Mouse (Mus musculus) stomach, postnatal 0 days (tissue): Measurements from ENCODE around the gene Fes. TPM values are rescaled to one million over a fixed set of nuclear protein-coding genes. Genes with fewer than 3 reads are reported as not detected.

Experiments
- ATAC-seq: fragments of 200-750 bp; cut with Nextera tagmentation; 2 replicates; pipeline ENCODE4 v1.8.0; 2017; ENCODE audit not compliant: low FRiP score, low TSS enrichment
- DNase-seq: peaks from one replicate; pipeline ENCODE4 v3.0.0-alpha.2; 2016; ENCODE audit warnings: low spot score
- H3K27ac ChIP-seq: fragments of 300-500 bp; sonication (generic); replicated peaks from 2 replicates; pipeline ENCODE4 v1.5.1; 2014; ENCODE audit warnings: mild to moderate bottlenecking, control low read depth
- H3K27me3 ChIP-seq: fragments of 300-500 bp; sonication (generic); 2 replicates; pipeline ENCODE4 v1.6.1; 2014; ENCODE audit warnings: low read length; ENCODE audit not compliant: control insufficient read depth, insufficient read depth
- H3K36me3 ChIP-seq: fragments of 300-500 bp; sonication (generic); 2 replicates; pipeline ENCODE4 v1.6.1; 2014; ENCODE audit warnings: low read length, mixed read lengths; ENCODE audit not compliant: control insufficient read depth, insufficient read depth
- H3K4me1 ChIP-seq: fragments of 300-500 bp; sonication (generic); replicated peaks from 2 replicates; pipeline ENCODE4 v1.6.1; 2014; ENCODE audit warnings: antibody characterized with exemption; ENCODE audit not compliant: control insufficient read depth, insufficient read depth
- H3K4me2 ChIP-seq: fragments of 300-500 bp; sonication (generic); replicated peaks from 2 replicates; pipeline ENCODE4 v1.6.1; 2014; ENCODE audit warnings: low read depth, mild to moderate bottlenecking, control low read depth, moderate library complexity
- H3K4me3 ChIP-seq: fragments of 300-500 bp; sonication (generic); 2 replicates; pipeline ENCODE4 v1.5.1; 2014; ENCODE audit warnings: low read depth, low read length, control low read depth
- H3K9ac ChIP-seq: fragments of 300-500 bp; sonication (generic); 2 replicates; pipeline ENCODE4 v1.6.1; 2014; ENCODE audit warnings: mild to moderate bottlenecking, low read length, control low read depth, mixed read lengths
- H3K9me3 ChIP-seq: fragments of 300-500 bp; sonication (generic); 2 replicates; pipeline ENCODE4 v1.6.1; 2016; ENCODE audit warnings: low read length; ENCODE audit not compliant: control insufficient read depth
- CTCF ChIP-seq: IDR thresholded peaks from 2 replicates; pipeline ENCODE4 v1.5.1; 2016; ENCODE audit warnings: antibody characterized with exemption, low read depth, mild to moderate bottlenecking, moderate library complexity
- EP300 ChIP-seq: optimal IDR thresholded peaks from 2 replicates; pipeline ENCODE3; 2016; ENCODE audit warnings: antibody characterized with exemption
- WGBS: fragments of 180-500 bp; shearing (Covaris S2); extraction: QIAGEN DNeasy Blood & Tissue Kit; methylation state at CpG from one replicate; pipeline ENCODE4 v1.1.7; 2014; 5-methylcytosine and 5-hydroxymethylcytosine counted together
- polyA plus RNA-seq: library from polyadenylated mRNA; unstranded; fragments of >200 nt; fragmentation: Nextera tagmentation; extraction: Ambion mirVana; gene quantifications from 2 replicates; pipeline ENCODE4 v1.2.1, GENCODE M21; 2015

Gene Fes
- polyA plus RNA-seq, 1 experiment from 2014 or later, result 6.2 TPM

DNA sequence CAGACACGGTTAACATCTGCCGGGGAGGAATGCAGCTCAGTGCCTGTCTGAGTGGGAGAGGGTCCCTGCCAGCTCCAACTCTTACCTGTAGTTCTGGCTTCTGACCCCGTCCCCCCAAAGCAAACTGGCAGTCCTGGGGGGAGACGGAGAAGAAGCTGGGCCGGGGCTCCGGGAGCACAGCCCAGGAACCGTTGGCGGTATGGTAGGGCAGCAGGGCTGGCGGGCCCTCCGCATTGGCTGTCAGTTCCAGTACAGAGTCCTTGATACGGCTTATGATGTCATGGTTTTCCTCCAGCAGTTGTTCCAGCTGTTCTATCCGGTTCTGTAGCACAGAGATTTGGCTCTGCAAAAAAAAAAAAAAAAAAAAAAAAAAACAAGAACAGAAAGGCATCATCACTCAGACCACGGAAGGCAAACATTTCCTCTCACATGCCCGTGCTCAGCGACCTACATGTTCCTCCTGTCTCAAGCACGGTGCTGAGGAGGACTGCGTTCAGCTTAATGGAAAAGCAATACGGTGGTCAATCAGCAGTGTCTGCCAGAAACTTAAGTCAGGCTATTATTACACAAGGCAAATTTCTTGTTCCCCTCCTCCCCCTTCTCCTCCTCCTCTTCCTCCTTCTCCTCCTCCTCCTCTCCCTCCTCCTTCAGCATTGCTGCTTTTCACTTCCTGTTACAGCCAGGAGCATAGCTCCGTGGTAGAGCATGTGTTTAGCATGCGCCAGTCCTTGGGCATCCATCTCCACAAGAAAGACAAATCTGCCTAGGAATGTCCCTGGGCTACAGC lies 18.9 kb downstream of the Fes start:
- ATAC-seq (no peak), DNase-seq (no peak)
- Histone ChIP-seq H3K4me2 (no peak overlapping the region), H3K9ac (no peak overlapping the region), H3K27me3 (no peaks in the 10 kb centered on the region), H3K4me1 (no peaks in the 10 kb centered on the region), H3K4me3 (no peak overlapping the region), H3K36me3 (peaks cover 17% of the 10 kb centered on the region; the same call in 1 of the 2 replicates), H3K27ac (no peak overlapping the region; the same call in 1 of the 2 replicates), H3K9me3 (no peaks in the 10 kb centered on the region)
- 68% methylated on average over 20 of the region's 20 CpGs for WGBS
- TF ChIP-seq EP300, result no peak
- no peak for TF ChIP-seq CTCF

DNA sequence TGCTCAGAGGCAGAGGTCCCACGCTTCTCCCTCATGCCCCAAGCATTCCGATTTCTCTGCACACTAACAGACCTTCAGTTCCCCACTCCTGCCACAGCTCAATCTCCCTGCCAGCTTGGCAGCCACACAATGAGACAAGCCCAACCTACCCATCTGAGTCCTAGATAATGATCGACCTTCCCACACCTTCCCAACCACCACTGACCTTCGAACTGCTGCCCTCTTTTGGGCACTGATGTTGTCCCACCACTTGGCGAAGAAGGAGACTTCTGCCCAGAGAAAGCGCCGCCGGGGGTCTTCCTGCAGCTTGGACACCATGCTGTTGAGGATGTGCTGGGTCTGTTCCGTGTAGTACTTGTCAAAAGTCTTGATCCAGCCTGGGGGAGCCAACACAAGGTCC lies 19.7 kb downstream of the Fes start:
- H3K9ac ChIP-seq, result no peak overlapping the region
- no peak for ATAC-seq
- H3K4me1 ChIP-seq, result no peaks in the 10 kb centered on the region
- TF ChIP-seq EP300, result no peak
- no peak for TF ChIP-seq CTCF
- 91% methylated on average over 9 of the region's 9 CpGs for WGBS
- peaks cover 19% of the 10 kb centered on the region; the same call in 1 of the 2 replicates for H3K36me3 ChIP-seq
- no peaks in the 10 kb centered on the region for H3K9me3 ChIP-seq
- no peaks in the 10 kb centered on the region for H3K27me3 ChIP-seq
- H3K4me3 ChIP-seq, result no peak overlapping the region
- no peak overlapping the region; the same call in 1 of the 2 replicates for H3K27ac ChIP-seq
- H3K4me2 ChIP-seq, result no peak overlapping the region
- DNase-seq, result no peak

DNA sequence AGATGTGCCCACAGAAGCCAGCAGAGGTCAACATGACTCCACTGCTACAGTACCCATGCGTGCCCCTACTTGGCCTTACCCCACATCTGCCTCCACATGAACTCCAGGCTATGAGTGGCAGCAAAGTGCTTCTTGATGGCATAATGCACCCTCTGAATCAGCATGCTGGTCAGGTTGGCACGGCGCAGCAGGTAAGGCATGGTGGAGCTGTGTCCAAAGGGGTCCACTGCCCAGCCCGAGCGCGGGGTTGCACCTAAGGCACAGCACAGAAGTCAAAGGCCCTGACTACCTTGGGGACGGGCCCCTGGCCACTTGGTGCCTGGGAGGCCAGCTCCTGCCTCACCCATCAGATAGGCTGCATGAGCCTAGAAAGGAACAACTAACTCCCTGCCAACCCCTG lies 20.5 kb downstream of the Fes start:
- Histone ChIP-seq H3K4me2 (no peak overlapping the region), H3K4me1 (no peaks in the 10 kb centered on the region), H3K4me3 (no peak overlapping the region), H3K9ac (no peak overlapping the region), H3K36me3 (peaks cover 26% of the 10 kb centered on the region; the same call in 1 of the 2 replicates), H3K27ac (no peak overlapping the region), H3K27me3 (no peaks in the 10 kb centered on the region), H3K9me3 (no peaks in the 10 kb centered on the region)
- ATAC-seq (no peak), DNase-seq (no peak)
- TF ChIP-seq EP300 (no peak), CTCF (no peak)
- 96% methylated on average over 7 of the region's 7 CpGs for WGBS

DNA sequence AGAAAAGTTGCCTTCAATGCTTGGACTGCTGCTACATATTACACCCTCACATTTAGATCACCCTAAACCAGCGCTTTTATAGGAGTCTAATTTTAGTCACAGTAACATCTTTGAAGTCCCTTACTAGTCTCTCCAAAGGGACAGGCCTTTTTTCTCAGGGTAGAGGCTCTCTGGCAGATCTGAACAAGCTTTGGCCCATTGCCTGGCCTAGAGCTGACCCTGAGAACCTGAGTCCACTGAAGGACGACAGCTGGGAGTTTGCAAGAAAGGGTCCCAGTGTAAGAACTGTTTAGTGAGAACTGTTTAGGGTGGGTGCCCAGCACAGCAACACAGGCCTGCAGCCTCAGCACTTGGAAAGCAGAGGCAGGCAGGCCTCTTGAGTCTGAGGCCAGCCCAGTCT lies 22.0 kb downstream of the Fes start:
- Histone ChIP-seq H3K4me1 (no peaks in the 10 kb centered on the region), H3K36me3 (peaks cover 30% of the 10 kb centered on the region), H3K9me3 (no peaks in the 10 kb centered on the region), H3K27ac (no peak overlapping the region), H3K9ac (no peak overlapping the region), H3K4me2 (no peak overlapping the region), H3K4me3 (no peak overlapping the region), H3K27me3 (no peaks in the 10 kb centered on the region)
- WGBS, result 71% methylated on average over 2 of the region's 2 CpGs
- DNase-seq (no peak), ATAC-seq (no peak)
- TF ChIP-seq CTCF (no peak), EP300 (no peak)

DNA sequence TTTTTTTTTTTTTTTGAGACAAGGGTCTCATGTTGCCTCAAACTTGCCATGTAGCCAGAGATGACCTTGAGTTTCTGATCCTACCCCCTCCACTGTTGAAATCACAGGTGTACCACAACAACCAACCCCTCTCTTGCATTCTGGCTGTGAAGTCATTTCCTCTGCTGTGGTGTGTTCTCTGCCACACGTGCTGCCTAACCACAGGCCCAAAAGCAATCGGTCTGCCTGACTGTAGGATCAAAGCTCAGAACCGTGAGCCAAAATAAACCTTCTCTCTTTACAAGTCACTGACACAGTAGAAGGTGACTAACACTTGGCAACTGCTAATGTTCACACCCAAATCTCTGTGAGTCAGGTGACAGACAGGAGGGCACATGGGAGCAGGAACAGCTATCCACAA lies 27.3 kb downstream of the Fes start:
- TF ChIP-seq EP300 (no peak), CTCF (no peak)
- Histone ChIP-seq H3K4me3 (no peak overlapping the region), H3K27me3 (no peaks in the 10 kb centered on the region), H3K4me1 (no peaks in the 10 kb centered on the region), H3K4me2 (no peak overlapping the region), H3K36me3 (peaks cover 36% of the 10 kb centered on the region), H3K9me3 (no peaks in the 10 kb centered on the region), H3K9ac (no peak overlapping the region), H3K27ac (no peak overlapping the region)
- DNase-seq (no peak), ATAC-seq (no peak)
- 29% methylated on average over 3 of the region's 3 CpGs for WGBS

DNA sequence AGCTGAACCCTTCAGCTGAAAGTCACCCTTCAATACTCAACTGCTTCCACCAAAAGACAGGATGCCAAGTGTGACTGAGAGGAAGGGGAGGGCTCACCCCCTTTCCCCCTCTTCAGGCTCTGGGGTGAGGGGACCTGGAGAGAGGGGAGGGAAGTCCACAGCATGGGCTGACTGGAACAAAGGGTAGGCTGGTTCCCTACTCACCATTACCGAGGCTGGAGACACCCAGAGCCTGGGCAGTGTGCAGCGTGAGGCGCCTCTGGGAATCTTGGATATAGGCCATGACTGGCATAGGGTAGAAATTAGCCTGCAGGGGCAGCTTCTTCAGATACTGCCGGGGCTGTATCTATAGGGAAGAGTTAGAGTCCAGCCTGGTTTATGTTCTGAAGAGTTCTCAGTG lies 29.7 kb downstream of the Fes start:
- Histone ChIP-seq H3K36me3 (peaks cover 36% of the 10 kb centered on the region), H3K4me1 (no peaks in the 10 kb centered on the region), H3K27me3 (no peaks in the 10 kb centered on the region), H3K9ac (no peak overlapping the region), H3K27ac (no peak overlapping the region), H3K4me3 (no peak overlapping the region), H3K4me2 (no peak overlapping the region), H3K9me3 (no peaks in the 10 kb centered on the region)
- WGBS, result 75% methylated on average over 4 of the region's 4 CpGs
- no peak for DNase-seq
- no peak for TF ChIP-seq CTCF
- no peak for TF ChIP-seq EP300
- ATAC-seq, result no peak
